Mouse (Mus musculus) ES-Bruce4 (cell line): ENCODE measurements around the gene Fam205c.

Source experiments
- CTCF ChIP-seq: IDR thresholded peaks from one replicate; pipeline ENCODE4 v1.8.1; 2011; ENCODE audit warnings: low read depth, low read length
- POLR2A ChIP-seq: IDR thresholded peaks from one replicate; pipeline ENCODE4 v1.8.1; 2011; ENCODE audit warnings: low read length; ENCODE audit not compliant: insufficient read depth

- no peak for TF ChIP-seq POLR2A
- TF ChIP-seq CTCF: no peak
These were observed 14.8 kb upstream of the Fam205c start for GRCm38 (mm10) chr4:42888806-42889205.
